Mouse (Mus musculus) heart, postnatal 0 days (tissue): ENCODE measurements around the gene 5530400C23Rik. TPM values are rescaled to one million over a fixed set of nuclear protein-coding genes. Genes with fewer than 3 reads are reported as not detected.
"Not testable (repeated sequence)": the region's sequence is repeated elsewhere in the genome, so short reads cannot be mapped to it uniquely, and the experiment has no call there.

Experiments
- ATAC-seq: fragments of 200-750 bp; cut with Nextera tagmentation; 2 replicates; pipeline ENCODE4 v1.8.0; 2017; ENCODE audit warnings: low read depth, moderate number of reproducible peaks, moderate library complexity; ENCODE audit not compliant: insufficient read depth
- DNase-seq: peaks from one replicate; pipeline ENCODE4 v3.0.0-alpha.2; 2016; ENCODE audit warnings: low spot score
- H3K27ac ChIP-seq: fragments of 300-500 bp; sonication (generic); 2 replicates; pipeline ENCODE4 v1.5.1; 2014; ENCODE audit warnings: low read depth, mild to moderate bottlenecking
- H3K27me3 ChIP-seq: fragments of 300-500 bp; sonication (generic); 2 replicates; pipeline ENCODE4 v1.6.1; 2014; ENCODE audit warnings: low read length, mixed read lengths; ENCODE audit not compliant: control insufficient read depth, insufficient read depth
- H3K36me3 ChIP-seq: fragments of 300-500 bp; sonication (generic); replicated peaks from 2 replicates; pipeline ENCODE4 v1.6.1; 2014; ENCODE audit warnings: low read length, mixed read lengths; ENCODE audit not compliant: control insufficient read depth, insufficient read depth
- H3K4me1 ChIP-seq: fragments of 300-500 bp; sonication (generic); 2 replicates; pipeline ENCODE4 v1.6.1; 2014; ENCODE audit warnings: antibody characterized with exemption; ENCODE audit not compliant: control insufficient read depth, insufficient read depth
- H3K4me2 ChIP-seq: fragments of 300-500 bp; sonication (generic); 2 replicates; pipeline ENCODE4 v1.6.1; 2014; ENCODE audit warnings: low read depth, mild to moderate bottlenecking, low read length, moderate library complexity
- H3K4me3 ChIP-seq: fragments of 300-500 bp; sonication (generic); 2 replicates; pipeline ENCODE4 v1.5.1; 2014; ENCODE audit warnings: low read depth, low read length
- H3K9ac ChIP-seq: fragments of 300-500 bp; sonication (generic); replicated peaks from 2 replicates; pipeline ENCODE4 v1.6.1; 2014; ENCODE audit warnings: low read depth, low read length, mixed read lengths
- H3K9me3 ChIP-seq: fragments of 300-500 bp; sonication (generic); replicated peaks from 2 replicates; pipeline ENCODE4 v1.6.1; 2016; ENCODE audit warnings: low read length; ENCODE audit not compliant: control insufficient read depth
- CTCF ChIP-seq: IDR thresholded peaks from 2 replicates; pipeline ENCODE4 v1.5.1; 2016; ENCODE audit warnings: antibody characterized with exemption, control low read depth, low read depth
- EP300 ChIP-seq: IDR thresholded peaks from 2 replicates; pipeline ENCODE4 v1.6.1; 2016; ENCODE audit warnings: antibody characterized with exemption, low read depth
- WGBS: fragments of 180-500 bp; shearing (Covaris S2); extraction: QIAGEN DNeasy Blood & Tissue Kit; methylation state at CpG from one replicate; pipeline ENCODE4 v1.1.7; 2014; 5-methylcytosine and 5-hydroxymethylcytosine counted together
- polyA plus RNA-seq: library from polyadenylated mRNA; unstranded; fragments of >200 nt; fragmentation: Nextera tagmentation; extraction: Ambion mirVana; gene quantifications from 2 replicates; pipeline ENCODE4 v1.2.1, GENCODE M21; 2015
- total RNA-seq: library from RNA; depleted of rRNA; stranded (reverse); fragments of >200 nt; gene quantifications from 2 replicates; pipeline ENCODE4 v1.2.3, GENCODE M21; 2014; ENCODE audit warnings: low replicate concordance; rRNA removed

5530400C23Rik gene
- total RNA-seq (not detected in 2 replicates), polyA plus RNA-seq (not detected in 2 replicates)

DNA sequence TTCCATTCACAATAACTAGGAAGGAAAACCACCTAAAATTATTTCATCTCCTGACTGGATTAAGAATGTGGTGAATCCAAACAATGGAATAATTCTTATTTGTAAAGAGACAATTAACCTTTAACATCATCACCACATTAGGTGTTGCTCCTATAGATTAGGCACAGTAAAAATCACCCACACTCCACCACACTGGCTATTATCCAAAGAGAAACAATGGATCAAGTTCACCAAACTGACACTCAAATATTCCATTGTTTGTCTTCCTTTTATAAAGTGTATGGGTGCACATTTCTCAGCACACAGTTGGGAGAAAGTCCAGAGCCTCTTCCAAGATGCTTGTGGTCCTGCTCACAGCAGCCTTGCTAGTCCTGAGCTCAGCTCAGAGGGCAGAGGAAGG is at the start of gene 5530400C23Rik:
5530400C23Rik (plus strand) TSS at position 301 of the 400 bp plus-strand sequence.
- not testable (repeated sequence) for ATAC-seq, H3K9me3 ChIP-seq, H3K27ac ChIP-seq, DNase-seq, H3K9ac ChIP-seq, H3K4me2 ChIP-seq, H3K27me3 ChIP-seq, H3K36me3 ChIP-seq, H3K4me1 ChIP-seq, H3K4me3 ChIP-seq

DNA sequence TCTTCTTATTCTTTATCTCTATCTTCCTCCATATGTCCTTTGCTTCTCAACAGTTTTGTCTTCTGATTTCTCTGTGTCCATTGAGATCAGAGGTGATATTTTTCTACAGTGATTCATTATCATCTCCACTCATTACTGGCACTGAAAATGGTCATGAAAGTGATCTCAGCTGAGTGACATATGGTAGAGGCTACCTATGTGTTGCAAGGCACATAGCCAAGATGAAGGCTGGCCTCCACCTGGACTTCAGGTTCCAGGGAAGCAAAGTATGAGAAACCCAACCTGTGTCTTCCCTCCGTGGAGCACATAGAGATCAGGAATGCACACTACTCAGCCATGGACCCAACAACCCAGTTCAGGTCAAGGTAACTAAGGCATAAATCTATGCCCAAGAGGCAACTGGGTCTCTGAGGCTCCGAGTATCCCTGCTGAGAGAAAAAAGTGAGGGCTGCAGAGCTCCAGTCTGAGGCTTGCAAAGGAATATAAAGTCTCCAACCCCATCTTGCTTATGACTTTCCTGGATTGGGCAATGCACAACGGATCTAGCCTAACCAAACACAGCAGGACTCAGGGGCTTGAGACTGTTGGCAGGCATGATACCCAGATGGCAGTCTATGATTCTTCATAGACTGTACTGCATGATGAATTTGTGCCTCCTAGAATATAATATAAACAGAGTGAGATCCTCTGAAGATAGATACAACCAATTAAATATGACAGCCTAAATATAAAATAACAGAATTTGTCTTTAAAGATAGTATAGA is 14.1 kb downstream of the 5530400C23Rik start:
- no peaks in the 10 kb centered on the region for H3K36me3 ChIP-seq
- DNase-seq (no peak), ATAC-seq (no peak)

DNA sequence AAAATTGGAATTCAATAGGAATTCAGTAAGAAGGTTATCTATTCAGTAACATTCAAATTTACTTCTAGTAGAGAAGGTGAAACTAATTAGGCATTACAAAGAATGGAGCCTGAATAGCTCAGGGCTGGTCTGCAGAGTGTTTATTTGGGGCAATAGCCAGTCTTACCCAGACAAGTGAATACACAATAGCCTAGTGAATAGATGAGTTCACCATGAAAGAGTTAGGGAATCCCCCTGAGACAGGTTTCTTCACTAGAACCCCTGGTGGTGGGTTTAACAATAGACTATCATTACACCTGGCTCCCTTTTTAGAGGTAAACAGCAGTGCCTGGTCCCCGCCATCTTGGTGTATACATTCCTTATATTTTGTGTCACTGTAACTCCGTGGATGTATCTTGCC is 21.9 kb downstream of the 5530400C23Rik start:
- not testable (repeated sequence) for H3K4me3 ChIP-seq, H3K4me1 ChIP-seq, H3K36me3 ChIP-seq, ATAC-seq, H3K9me3 ChIP-seq, DNase-seq, H3K27ac ChIP-seq, H3K9ac ChIP-seq, H3K27me3 ChIP-seq, H3K4me2 ChIP-seq
- 76% methylated on average over 2 of the region's 2 CpGs for WGBS

More for the DNA sequence above, 14.1 kb downstream of the 5530400C23Rik start:
- TF ChIP-seq EP300 (no peak), CTCF (no peak)
- WGBS, result 59% methylated on average over 3 of the region's 3 CpGs
- Histone ChIP-seq H3K9me3 (no peaks in the 10 kb centered on the region), H3K27me3 (no peaks in the 10 kb centered on the region), H3K4me2 (no peak overlapping the region), H3K4me3 (no peak overlapping the region), H3K27ac (no peak overlapping the region), H3K4me1 (no peaks in the 10 kb centered on the region), H3K9ac (no peak overlapping the region)

DNA sequence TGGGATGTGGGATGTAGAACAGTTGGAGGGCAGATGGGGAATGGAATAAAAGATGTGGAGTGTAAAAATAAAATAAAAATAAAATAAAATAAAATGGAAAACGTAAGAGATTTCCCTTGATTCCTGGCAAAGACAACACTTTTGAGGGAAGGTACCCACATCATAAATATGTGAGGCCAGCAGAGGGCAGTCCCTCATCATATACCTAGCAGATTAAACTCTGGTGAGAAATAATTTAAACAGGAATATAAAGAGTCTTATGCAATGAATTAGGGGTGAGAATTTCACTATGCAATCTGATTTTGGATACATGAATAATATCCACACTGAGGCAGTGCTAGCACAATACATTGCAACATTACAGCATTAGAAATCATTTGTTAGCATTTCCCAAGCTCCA is 46.5 kb downstream of the 5530400C23Rik start:
- Histone ChIP-seq H3K4me3 (no peak overlapping the region), H3K27me3 (no peaks in the 10 kb centered on the region), H3K9ac (no peak overlapping the region), H3K9me3 (no peaks in the 10 kb centered on the region), H3K4me2 (no peak overlapping the region), H3K4me1 (no peaks in the 10 kb centered on the region), H3K27ac (no peak overlapping the region), H3K36me3 (no peaks in the 10 kb centered on the region)
- no peak for DNase-seq
- TF ChIP-seq CTCF, result peak; percentile 40
- no peak for TF ChIP-seq EP300
- ATAC-seq, result no peak
- WGBS, result 50% methylated on average over 1 of the region's 1 CpGs

DNA sequence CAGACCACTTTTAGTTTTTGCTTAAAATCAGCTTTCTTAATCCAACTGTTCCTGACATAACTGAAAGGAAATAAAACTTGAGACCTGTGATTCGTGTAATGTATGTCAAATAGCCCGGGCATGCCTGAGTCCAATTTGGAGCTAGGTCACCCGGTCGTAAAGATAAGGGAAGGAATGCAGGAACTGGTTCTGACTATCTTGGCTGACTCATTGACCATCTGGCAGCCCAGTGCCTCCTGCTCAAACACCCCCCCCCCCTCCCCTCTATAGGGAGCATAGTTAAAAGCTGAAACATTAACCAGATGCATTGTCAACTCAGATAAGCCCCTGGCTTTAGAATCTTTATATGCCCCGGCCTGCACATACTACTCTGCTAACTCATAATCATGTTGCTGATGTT is 49.7 kb downstream of the 5530400C23Rik start:
- not testable (repeated sequence) for H3K9me3 ChIP-seq, H3K4me2 ChIP-seq, H3K4me1 ChIP-seq, H3K4me3 ChIP-seq, H3K36me3 ChIP-seq, H3K9ac ChIP-seq, H3K27ac ChIP-seq, H3K27me3 ChIP-seq
- WGBS, result 5% methylated on average over 5 of the region's 5 CpGs
- peak; percentile 14 for DNase-seq
- peak; percentile 78 for ATAC-seq

Other genes with a start within 250 kb of the 5530400C23Rik start
- gene Tas2r140, start 236.4 kb upstream of the 5530400C23Rik start, total RNA-seq, result not detected in 2 replicates
- not detected in 2 replicates for gene Tas2r140, start 236.4 kb upstream of the 5530400C23Rik start, polyA plus RNA-seq
- gene Smim10l1, start 187.3 kb upstream of the 5530400C23Rik start, total RNA-seq, result 111 and 163 TPM in 2 replicates
- gene Smim10l1, start 187.3 kb upstream of the 5530400C23Rik start, polyA plus RNA-seq, result 91.2 and 103 TPM in 2 replicates